Mouse (Mus musculus): ENCODE data around the gene Olfr523. TPM values are rescaled to one million over a fixed set of nuclear protein-coding genes. Genes with fewer than 3 reads are reported as not detected.

The Olfr523 gene
- polyA plus RNA-seq, 1 experiment from 2014 or later: not detected

- ATAC-seq (ENCODE audit: low read depth): peak; percentile 99
- Histone ChIP-seq H3K27ac (ENCODE audit: low read length) (peak within 1 kb of the TSS; percentile 21; the same call in 1 of the 2 replicates), H3K9me3 (ENCODE audit: control insufficient read depth, low read length) (no peaks in the 10 kb centered on the region), H3K4me2 (ENCODE audit: low read depth, low read length) (peak within 1 kb of the TSS; percentile 81), H3K36me3 (ENCODE audit: control insufficient read depth, insufficient read depth, low read length) (no peaks in the 10 kb centered on the region), H3K9ac (ENCODE audit: low read length) (peak within 1 kb of the TSS; percentile 84), H3K27me3 (ENCODE audit: control insufficient read depth, insufficient read depth, low read depth, low read length) (no peaks in the 10 kb centered on the region), H3K4me3 (ENCODE audit: low read length) (peak within 1 kb of the TSS; percentile 69), H3K4me1 (replicated peaks; ENCODE audit: control insufficient read depth, insufficient read depth, low read length) (peaks cover 4% of the 10 kb centered on the region; the same call in 1 of the 2 replicates)
- 2% methylated on average over 39 of the region's 39 CpGs for WGBS
Observed at GRCm38 (mm10) chr7:140137135-140138020, 35.6 kb upstream of the Olfr523 start, which contains the start of gene Mtg1. Gene Mtg1, plus strand, starts transcription at chr7:140137564.

- Histone ChIP-seq H3K27me3 (ENCODE audit: control insufficient read depth, insufficient read depth, low read depth, low read length) (no peaks in the 10 kb centered on the region), H3K27ac (ENCODE audit: low read length) (peak overlapping the region; percentile 21; the same call in 1 of the 2 replicates), H3K36me3 (ENCODE audit: control insufficient read depth, insufficient read depth, low read length) (no peaks in the 10 kb centered on the region), H3K9ac (ENCODE audit: low read length) (peak overlapping the region; percentile 84), H3K4me1 (replicated peaks; ENCODE audit: control insufficient read depth, insufficient read depth, low read length) (peaks cover 4% of the 10 kb centered on the region; the same call in 1 of the 2 replicates), H3K9me3 (ENCODE audit: control insufficient read depth, low read length) (no peaks in the 10 kb centered on the region), H3K4me3 (ENCODE audit: low read length) (peak overlapping the region; percentile 69), H3K4me2 (ENCODE audit: low read depth, low read length) (peak overlapping the region; percentile 81)
- ATAC-seq (ENCODE audit: low read depth): no peak
- WGBS: 0% methylated on average over 8 of the region's 8 CpGs
Observed at GRCm38 (mm10) chr7:140138021-140138310, 35.1 kb upstream of the Olfr523 start.

- Histone ChIP-seq H3K27me3 (ENCODE audit: control insufficient read depth, insufficient read depth, low read depth, low read length) (no peaks in the 10 kb centered on the region), H3K9me3 (ENCODE audit: control insufficient read depth, low read length) (no peaks in the 10 kb centered on the region), H3K36me3 (ENCODE audit: control insufficient read depth, insufficient read depth, low read length) (no peaks in the 10 kb centered on the region), H3K4me3 (ENCODE audit: low read length) (no peak overlapping the region), H3K4me1 (replicated peaks; ENCODE audit: control insufficient read depth, insufficient read depth, low read length) (peaks cover 4% of the 10 kb centered on the region; the same call in 1 of the 2 replicates), H3K27ac (ENCODE audit: low read length) (no peak overlapping the region), H3K9ac (ENCODE audit: low read length) (no peak overlapping the region), H3K4me2 (ENCODE audit: low read depth, low read length) (no peak overlapping the region)
- WGBS: 4% methylated on average over 14 of the region's 14 CpGs
- no peak for ATAC-seq (ENCODE audit: low read depth)
Observed at GRCm38 (mm10) chr7:140141350-140141749, 31.7 kb upstream of the Olfr523 start.

- Histone ChIP-seq H3K9ac (ENCODE audit: low read length) (no peak overlapping the region), H3K27ac (ENCODE audit: low read length) (no peak overlapping the region), H3K27me3 (ENCODE audit: control insufficient read depth, insufficient read depth, low read depth, low read length) (no peaks in the 10 kb centered on the region), H3K4me3 (ENCODE audit: low read length) (no peak overlapping the region), H3K4me2 (ENCODE audit: low read depth, low read length) (no peak overlapping the region), H3K36me3 (ENCODE audit: control insufficient read depth, insufficient read depth, low read length) (no peaks in the 10 kb centered on the region), H3K4me1 (replicated peaks; ENCODE audit: control insufficient read depth, insufficient read depth, low read length) (no peaks in the 10 kb centered on the region; the same call in 1 of the 2 replicates), H3K9me3 (ENCODE audit: control insufficient read depth, low read length) (no peaks in the 10 kb centered on the region)
- ATAC-seq (ENCODE audit: low read depth): no peak
- WGBS: 81% methylated on average over 4 of the region's 4 CpGs
Observed at GRCm38 (mm10) chr7:140144550-140144949, 28.5 kb upstream of the Olfr523 start.

- H3K36me3 ChIP-seq (ENCODE audit: control insufficient read depth, insufficient read depth, low read length): no peaks in the 10 kb centered on the region
- H3K27me3 ChIP-seq (ENCODE audit: control insufficient read depth, insufficient read depth, low read depth, low read length): peaks cover 23% of the 10 kb centered on the region
- H3K4me2 ChIP-seq (ENCODE audit: low read depth, low read length): peak overlapping the region; percentile 44
- H3K9ac ChIP-seq (ENCODE audit: low read length): 0 out of 2 replicates have a peak overlapping the region, but pooled peaks have one; percentile 38
- peaks cover 3% of the 10 kb centered on the region; the same call in 1 of the 2 replicates for H3K4me1 ChIP-seq (replicated peaks; ENCODE audit: control insufficient read depth, insufficient read depth, low read length)
- 3% methylated on average over 27 of the region's 28 CpGs for WGBS
- H3K4me3 ChIP-seq (ENCODE audit: low read length): 0 out of 2 replicates have a peak overlapping the region, but pooled peaks have one; percentile 16
- no peak overlapping the region for H3K27ac ChIP-seq (ENCODE audit: low read length)
- ATAC-seq (ENCODE audit: low read depth): peak; percentile 15; the same call in 1 of the 2 replicates
- no peaks in the 10 kb centered on the region for H3K9me3 ChIP-seq (ENCODE audit: control insufficient read depth, low read length)
Observed at GRCm38 (mm10) chr7:140153383-140153782, 19.6 kb upstream of the Olfr523 start.

GRCm38 (mm10) chr7:140153829-140154217 lies 19.2 kb upstream of the Olfr523 start:
- Histone ChIP-seq H3K4me1 (replicated peaks; ENCODE audit: control insufficient read depth, insufficient read depth, low read length) (peaks cover 3% of the 10 kb centered on the region; the same call in 1 of the 2 replicates), H3K9ac (ENCODE audit: low read length) (no peak overlapping the region), H3K36me3 (ENCODE audit: control insufficient read depth, insufficient read depth, low read length) (no peaks in the 10 kb centered on the region), H3K4me2 (ENCODE audit: low read depth, low read length) (no peak overlapping the region), H3K27me3 (ENCODE audit: control insufficient read depth, insufficient read depth, low read depth, low read length) (peaks cover 27% of the 10 kb centered on the region), H3K4me3 (ENCODE audit: low read length) (no peak overlapping the region), H3K9me3 (ENCODE audit: control insufficient read depth, low read length) (no peaks in the 10 kb centered on the region), H3K27ac (ENCODE audit: low read length) (no peak overlapping the region)
- whole genome bisulfite sequencing: 28% methylated on average over 4 of the region's 4 CpGs
- ATAC-seq (ENCODE audit: low read depth): no peak

- no peak within 1 kb of the TSS for H3K27ac ChIP-seq (ENCODE audit: low read length)
- 6% methylated on average over 28 of the region's 28 CpGs for WGBS
- no peaks in the 10 kb centered on the region for H3K36me3 ChIP-seq (ENCODE audit: control insufficient read depth, insufficient read depth, low read length)
- 0 out of 2 replicates have a peak within 1 kb of the TSS, but pooled peaks have one; percentile 5 for H3K4me3 ChIP-seq (ENCODE audit: low read length)
- H3K9me3 ChIP-seq (ENCODE audit: control insufficient read depth, low read length): no peaks in the 10 kb centered on the region
- peaks cover 3% of the 10 kb centered on the region; the same call in 1 of the 2 replicates for H3K4me1 ChIP-seq (replicated peaks; ENCODE audit: control insufficient read depth, insufficient read depth, low read length)
- peak within 1 kb of the TSS; percentile 22; the same call in 1 of the 2 replicates for H3K4me2 ChIP-seq (ENCODE audit: low read depth, low read length)
- no peak within 1 kb of the TSS for H3K9ac ChIP-seq (ENCODE audit: low read length)
- no peak for ATAC-seq (ENCODE audit: low read depth)
- H3K27me3 ChIP-seq (ENCODE audit: control insufficient read depth, insufficient read depth, low read depth, low read length): peaks cover 28% of the 10 kb centered on the region
Observed at GRCm38 (mm10) chr7:140154218-140154927, 18.6 kb upstream of the Olfr523 start, which contains the start of gene Sprn. Gene Sprn, minus strand, starts transcription at chr7:140154877.

- Histone ChIP-seq H3K4me2 (ENCODE audit: low read depth, low read length) (no peak overlapping the region), H3K9ac (ENCODE audit: low read length) (no peak overlapping the region), H3K36me3 (ENCODE audit: control insufficient read depth, insufficient read depth, low read length) (no peaks in the 10 kb centered on the region), H3K27me3 (ENCODE audit: control insufficient read depth, insufficient read depth, low read depth, low read length) (peaks cover 5% of the 10 kb centered on the region; the same call in 1 of the 2 replicates), H3K4me3 (ENCODE audit: low read length) (no peak overlapping the region), H3K4me1 (replicated peaks; ENCODE audit: control insufficient read depth, insufficient read depth, low read length) (no peaks in the 10 kb centered on the region), H3K27ac (ENCODE audit: low read length) (no peak overlapping the region), H3K9me3 (ENCODE audit: control insufficient read depth, low read length) (no peaks in the 10 kb centered on the region)
- no peak for ATAC-seq (ENCODE audit: low read depth)
- 71% methylated on average over 3 of the region's 3 CpGs for WGBS
Observed at GRCm38 (mm10) chr7:140160363-140160762, 12.7 kb upstream of the Olfr523 start.

GRCm38 (mm10) chr7:140164664-140165063 lies 8.4 kb upstream of the Olfr523 start, which contains the start of gene Olfr522:
Gene Olfr522, minus strand, starts transcription at chr7:140164764.
- 72% methylated on average over 7 of the region's 7 CpGs for WGBS
- H3K4me3 ChIP-seq (ENCODE audit: low read length): no peak within 1 kb of the TSS
- H3K9ac ChIP-seq (ENCODE audit: low read length): no peak within 1 kb of the TSS
- H3K27ac ChIP-seq (ENCODE audit: low read length): no peak within 1 kb of the TSS
- H3K9me3 ChIP-seq (ENCODE audit: control insufficient read depth, low read length): no peaks in the 10 kb centered on the region
- no peaks in the 10 kb centered on the region for H3K27me3 ChIP-seq (ENCODE audit: control insufficient read depth, insufficient read depth, low read depth, low read length)
- no peak within 1 kb of the TSS for H3K4me2 ChIP-seq (ENCODE audit: low read depth, low read length)
- H3K36me3 ChIP-seq (ENCODE audit: control insufficient read depth, insufficient read depth, low read length): no peaks in the 10 kb centered on the region
- ATAC-seq (ENCODE audit: low read depth): no peak
- no peaks in the 10 kb centered on the region for H3K4me1 ChIP-seq (replicated peaks; ENCODE audit: control insufficient read depth, insufficient read depth, low read length)

Data from lung, embryonic 16.5 days (tissue).